8 mouse cellular contexts compared by ENCODE assay signal in the genomic region with DNA sequence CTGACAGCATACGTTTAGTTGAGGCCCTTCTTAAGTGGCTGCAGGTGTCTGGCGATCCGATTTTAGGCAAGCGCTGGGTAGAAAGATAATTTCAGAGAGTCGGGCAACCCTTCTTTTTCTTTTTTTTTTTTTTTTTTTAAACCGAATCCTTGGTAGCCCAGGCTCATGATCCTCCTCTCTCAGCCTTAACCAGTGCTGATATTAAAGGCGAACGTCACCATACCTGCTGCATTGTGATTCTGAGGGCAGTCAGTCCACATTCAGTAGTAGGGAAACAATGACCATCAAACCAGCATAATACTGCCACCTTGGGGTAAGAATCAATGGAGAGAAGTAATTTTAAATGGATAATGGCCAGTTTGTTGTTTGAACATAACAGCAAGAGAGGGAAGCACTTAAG. TPM values are rescaled to one million over a fixed set of nuclear protein-coding genes. Genes with fewer than 3 reads are reported as not detected.
DNase-seq lines count a peak whose midpoint lies in the region; ATAC-seq lines count a peak whose summit lies in the region.

No protein-coding gene starts in this region.

- H3K27me3 ChIP-seq in heart, embryonic 11.5 days (ENCODE audit: control insufficient read depth, insufficient read depth, low read length) = no peaks in the 10 kb centered on the region
- 0 out of 2 replicates have a peak, but pooled peaks cover 2% of the 10 kb centered on the region for H3K27me3 ChIP-seq in kidney, embryonic 15.5 days

- peak overlapping the region; percentile 42 for H3K4me3 ChIP-seq in heart, embryonic 11.5 days (ENCODE audit: low read depth, low read length)
- peak overlapping the region; percentile 51 for H3K4me3 ChIP-seq in kidney, embryonic 15.5 days (replicated peaks)
- peak overlapping the region; percentile 20 for H3K4me3 ChIP-seq in macrophage (ENCODE audit: inconsistent target)

- peak; percentile 12 for DNase-seq in layer of hippocampus, adult 11-12 months (ENCODE audit: low spot score)
- no peak for DNase-seq in layer of hippocampus, postnatal 25 days (ENCODE audit: extremely low spot score in 1 of 2, low spot score in 1 of 2)
- DNase-seq in cerebellum, postnatal 25 days = peak; percentile 40 to 53
- no peak for DNase-seq in right cerebral cortex, postnatal 14 days
- DNase-seq in right cerebral cortex, postnatal 4 days = no peak

- H3K4me1 ChIP-seq in heart, embryonic 11.5 days (ENCODE audit: control insufficient read depth, insufficient read depth, low read length) = no peaks in the 10 kb centered on the region
- peaks cover 15% of the 10 kb centered on the region for H3K4me1 ChIP-seq in kidney, embryonic 15.5 days

- no peaks in the 10 kb centered on the region for H3K36me3 ChIP-seq in heart, embryonic 11.5 days (ENCODE audit: control insufficient read depth, insufficient read depth, low read length)
- no peaks in the 10 kb centered on the region for H3K36me3 ChIP-seq in kidney, embryonic 15.5 days
- no peaks in the 10 kb centered on the region for H3K36me3 ChIP-seq in macrophage (ENCODE audit: inconsistent target)

- peak overlapping the region; percentile 75 for H3K4me2 ChIP-seq in heart, embryonic 11.5 days
- peak overlapping the region; percentile 82 for H3K4me2 ChIP-seq in kidney, embryonic 15.5 days

- no peaks in the 10 kb centered on the region for H3K9me3 ChIP-seq in heart, embryonic 11.5 days (replicated peaks; ENCODE audit: control insufficient read depth, low read length)
- H3K9me3 ChIP-seq in kidney, embryonic 15.5 days (replicated peaks) = no peaks in the 10 kb centered on the region

- H3K9ac ChIP-seq in heart, embryonic 11.5 days (ENCODE audit: low read depth, low read length) = peak overlapping the region; percentile 73
- peak overlapping the region; percentile 44 for H3K9ac ChIP-seq in kidney, embryonic 15.5 days

- no peak for ATAC-seq in heart, embryonic 11.5 days (replicated peaks; ENCODE audit: insufficient number of reproducible peaks, low FRiP score, low TSS enrichment)
- ATAC-seq in kidney, embryonic 15.5 days (replicated peaks; ENCODE audit: low FRiP score) = no peak

- 14% methylated on average over 8 of the region's 8 CpGs for WGBS in heart, embryonic 11.5 days (ENCODE audit: insufficient replicate concordance)
- 23% methylated on average over 8 of the region's 8 CpGs for WGBS in kidney, embryonic 15.5 days
- 26% methylated on average over 7 of the region's 8 CpGs for WGBS in macrophage (ENCODE audit: missing documents)

- no peaks in the 10 kb centered on the region for H3K79me2 ChIP-seq in macrophage (ENCODE audit: inconsistent target)

- peak overlapping the region; percentile 81 for H3K27ac ChIP-seq in heart, embryonic 11.5 days (ENCODE audit: low read depth, low read length)
- H3K27ac ChIP-seq in kidney, embryonic 15.5 days = peak overlapping the region; percentile 91
- H3K27ac ChIP-seq in macrophage = no peak overlapping the region

RNA-seq across cellular contexts. Expression of gene Zfp266, which starts 23.9 kb away (rescaled TPM):
- 10 to 100 TPM; 40.7 to 48.8 TPM for total RNA-seq in layer of hippocampus, postnatal 25 days (2021)
- 50.7 and 56.7 TPM in 2 replicates for polyA plus RNA-seq in heart, embryonic 11.5 days (2014; fragmentation: Nextera tagmentation; extraction: Ambion mirVana)
- polyA plus RNA-seq in kidney, embryonic 15.5 days (2015; fragmentation: Nextera tagmentation; extraction: Ambion mirVana) = 102 and 107 TPM in 2 replicates
- total RNA-seq in macrophage (2018; cell fraction: chromatin; rRNA removed) = 10 to 100 TPM in 19 of 26 experiments, 1 to 10 TPM in 7; 2.2 to 54.5 (median 26.2) TPM
- total RNA-seq in macrophage (2018; cell fraction: cytosol; rRNA removed) = 10 to 100 TPM in 17 of 26 experiments, 1 to 10 TPM in 9; 2.1 to 18.5 (median 11.2) TPM
- 10 to 100 TPM in 17 of 26 experiments, 1 to 10 TPM in 9; 3.8 to 43.1 (median 15.8) TPM for total RNA-seq in macrophage (2018; cell fraction: nucleus; rRNA removed)
- 5.2 to 8.3 TPM (median 6.5 TPM) in 3 replicates for polyA plus RNA-seq in macrophage (2018)

RNA-seq across cellular contexts. Expression of gene Zfp846, which starts 35.9 kb away (rescaled TPM):
- 10 to 100 TPM; 20.4 to 22.1 TPM for total RNA-seq in layer of hippocampus, postnatal 25 days (2021)
- polyA plus RNA-seq in heart, embryonic 11.5 days (2014; fragmentation: Nextera tagmentation; extraction: Ambion mirVana) = 9.0 and 9.8 TPM in 2 replicates
- polyA plus RNA-seq in kidney, embryonic 15.5 days (2015; fragmentation: Nextera tagmentation; extraction: Ambion mirVana) = 15.7 and 16.4 TPM in 2 replicates
- total RNA-seq in macrophage (2018; cell fraction: chromatin; rRNA removed) = 10 to 100 TPM in 12 of 26 experiments, 1 to 10 TPM in 13, under 1 TPM in 1; 1.00 to 21.1 (median 9.1) TPM
- 1 to 10 TPM in 24 of 26 experiments, under 1 TPM in 2; 0.91 to 5.0 (median 3.6) TPM for total RNA-seq in macrophage (2018; cell fraction: cytosol; rRNA removed)
- total RNA-seq in macrophage (2018; cell fraction: nucleus; rRNA removed) = 10 to 100 TPM in 8 of 26 experiments, 1 to 10 TPM in 18; 1.0 to 22.4 (median 6.0) TPM
- polyA plus RNA-seq in macrophage (2018) = 3.0 to 7.6 TPM (median 3.6 TPM) in 3 replicates

RNA-seq across cellular contexts. Expression of gene Zfp426, which starts 52.6 kb away (rescaled TPM):
- 10 to 100 TPM; 25.5 to 32.8 TPM for total RNA-seq in layer of hippocampus, postnatal 25 days (2021)
- 16.4 and 17.1 TPM in 2 replicates for polyA plus RNA-seq in heart, embryonic 11.5 days (2014; fragmentation: Nextera tagmentation; extraction: Ambion mirVana)
- 20.0 and 20.3 TPM in 2 replicates for polyA plus RNA-seq in kidney, embryonic 15.5 days (2015; fragmentation: Nextera tagmentation; extraction: Ambion mirVana)
- 10 to 100 TPM; 12.1 to 64.9 (median 38.1) TPM for total RNA-seq in macrophage (2018; cell fraction: chromatin; rRNA removed)
- 10 to 100 TPM in 18 of 26 experiments, 1 to 10 TPM in 8; 2.8 to 15.0 (median 11.7) TPM for total RNA-seq in macrophage (2018; cell fraction: cytosol; rRNA removed)
- total RNA-seq in macrophage (2018; cell fraction: nucleus; rRNA removed) = 10 to 100 TPM in 24 of 26 experiments, 1 to 10 TPM in 2; 8.3 to 42.2 (median 24.9) TPM
- 10.1 to 11.6 TPM (median 11.1 TPM) in 3 replicates for polyA plus RNA-seq in macrophage (2018)

Comparison
In these comparisons a context has a peak if more than half of its experiments do, and no peak if none do; other contexts are left out.
1. DNase-seq: peak in layer of hippocampus, adult 11-12 months (single experiment) and cerebellum, postnatal 25 days (2 of 2); none in layer of hippocampus, postnatal 25 days (0 of 2), right cerebral cortex, postnatal 14 days (single experiment) and right cerebral cortex, postnatal 4 days (single experiment).
2. Peak in every context shown above with its lines, with median percentiles within 50 percentile points of each other: H3K4me3 ChIP-seq.